Mouse (Mus musculus): ENCODE measurements around the gene Ttc28. TPM values are rescaled to one million over a fixed set of nuclear protein-coding genes. Genes with fewer than 3 reads are reported as not detected.

The Ttc28 gene
- total RNA-seq, 4 experiments from 2014 or later = 9.6 to 13.2 (median 11.1) TPM

DNA sequence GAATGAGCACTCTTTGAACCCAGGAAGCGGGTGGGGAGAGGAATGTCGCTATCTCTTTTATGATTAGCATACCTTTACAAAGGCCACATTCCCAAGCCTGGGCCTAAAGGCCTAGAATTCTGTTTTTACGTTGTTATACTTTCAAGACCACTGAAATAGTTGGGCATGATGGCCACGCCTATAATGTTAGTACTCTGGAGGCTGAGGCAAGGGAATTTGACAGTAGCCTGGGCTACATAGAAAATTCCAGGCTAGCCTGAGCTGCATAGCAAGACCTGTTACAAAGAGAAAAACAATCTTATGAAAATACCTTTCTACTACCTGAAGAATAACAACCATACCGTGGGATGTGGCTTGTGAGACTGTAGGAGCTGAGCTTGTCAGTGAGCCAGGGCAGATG lies 248.2 kb downstream of the Ttc28 start:
- no peak for DNase-seq (ENCODE audit: low spot score in 2 of 2)

DNA sequence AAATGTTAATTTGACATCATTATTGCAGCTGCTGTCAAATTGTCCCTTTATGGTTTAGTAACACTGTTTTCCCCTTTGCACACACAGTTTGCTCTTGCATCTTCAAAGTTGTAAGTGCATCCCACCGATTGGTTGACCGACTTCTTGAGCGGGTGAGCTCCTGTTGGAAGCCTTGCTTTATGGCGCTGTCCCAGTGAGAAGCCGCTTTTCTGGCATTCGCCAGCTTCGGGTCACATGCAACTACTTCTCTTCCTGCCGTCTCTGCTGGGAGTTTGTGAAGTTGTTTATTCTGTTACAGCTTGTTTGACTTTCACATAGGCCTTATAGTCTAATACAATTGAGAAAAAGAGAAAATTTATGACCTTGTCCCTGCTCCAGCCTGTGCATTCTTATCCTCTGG lies 250.5 kb downstream of the Ttc28 start:
- no peak for DNase-seq (ENCODE audit: low spot score in 2 of 2)

DNA sequence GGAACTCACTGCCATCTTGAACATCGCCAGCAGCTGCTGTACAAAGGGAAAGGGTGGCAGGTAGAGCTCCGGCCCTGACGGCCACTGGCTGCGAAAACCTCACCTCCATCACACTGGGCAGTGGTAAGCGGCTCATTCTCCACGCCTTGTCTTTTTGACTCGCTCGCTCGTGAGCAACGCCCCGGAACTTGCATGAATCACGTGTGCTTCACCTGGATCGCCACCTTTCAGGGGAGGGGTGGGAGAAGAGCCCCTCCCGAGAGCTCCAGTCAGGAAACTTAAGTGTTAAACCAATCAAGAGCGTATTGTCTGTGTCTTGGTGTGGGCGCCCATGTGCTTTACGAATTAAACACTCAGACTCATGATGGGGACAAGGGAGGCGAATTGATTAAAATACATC lies 252.0 kb downstream of the Ttc28 start:
- no peak for DNase-seq (ENCODE audit: low spot score in 2 of 2)

DNA sequence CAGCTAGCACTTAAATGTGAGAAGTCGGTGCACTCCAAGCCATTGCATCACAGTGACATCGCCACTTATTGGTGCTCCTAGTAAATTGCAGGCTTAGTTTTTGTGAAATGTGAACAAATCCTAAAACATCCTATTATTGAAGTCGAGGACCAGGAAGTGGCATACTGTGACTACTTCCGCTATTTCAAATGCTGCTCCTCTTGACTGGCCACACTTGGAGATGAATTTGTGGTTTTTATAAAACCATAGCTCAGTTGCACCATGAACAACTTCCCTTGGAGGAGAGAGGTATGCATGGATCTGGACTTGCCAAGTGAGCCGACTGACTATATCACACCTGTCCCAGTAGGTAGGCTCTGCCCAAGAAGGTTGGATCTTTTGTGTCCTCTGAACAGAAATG lies 253.5 kb downstream of the Ttc28 start:
- DNase-seq (ENCODE audit: low spot score in 2 of 2) = no peak

DNA sequence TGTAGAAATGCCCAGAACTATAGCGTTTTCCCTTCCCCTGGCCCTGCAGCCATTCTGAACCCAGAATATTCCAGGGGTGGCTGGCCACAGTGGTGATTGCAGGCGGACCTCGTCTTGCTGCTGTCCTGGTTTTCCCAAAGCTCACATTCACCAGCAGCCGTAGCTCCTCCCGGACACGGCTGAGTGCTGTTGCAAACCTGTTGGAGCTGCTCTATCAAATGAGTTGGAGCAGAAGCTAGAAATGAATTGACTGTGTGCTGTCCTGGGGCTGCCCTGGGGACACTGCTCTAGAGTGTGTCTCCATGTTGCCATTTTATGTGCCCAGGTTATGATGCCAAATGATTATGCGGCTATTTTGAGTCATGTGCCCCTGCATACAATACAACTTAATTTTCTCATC lies 254.2 kb downstream of the Ttc28 start:
- no peak for DNase-seq (ENCODE audit: low spot score in 2 of 2)

DNA sequence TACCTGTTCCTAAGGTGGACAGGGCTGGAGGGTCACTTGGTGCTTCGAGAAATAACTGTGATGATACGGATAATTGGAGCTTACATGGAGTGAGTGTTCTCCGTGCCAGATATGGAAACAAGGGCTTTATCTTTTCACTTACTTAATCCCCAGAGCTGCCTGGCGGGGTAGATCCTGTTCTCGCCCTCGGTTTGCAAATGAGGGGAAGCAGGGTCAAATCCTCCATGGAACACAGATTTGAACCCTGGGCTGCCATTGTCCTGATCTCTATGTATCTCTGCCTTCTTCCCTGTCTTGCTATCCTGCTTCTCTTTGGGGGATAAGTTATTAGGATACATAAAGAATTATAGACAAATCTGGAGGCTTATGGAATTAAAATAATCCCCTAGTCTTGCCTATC lies 257.7 kb downstream of the Ttc28 start:
- DNase-seq (ENCODE audit: low spot score in 2 of 2) = no peak

DNA sequence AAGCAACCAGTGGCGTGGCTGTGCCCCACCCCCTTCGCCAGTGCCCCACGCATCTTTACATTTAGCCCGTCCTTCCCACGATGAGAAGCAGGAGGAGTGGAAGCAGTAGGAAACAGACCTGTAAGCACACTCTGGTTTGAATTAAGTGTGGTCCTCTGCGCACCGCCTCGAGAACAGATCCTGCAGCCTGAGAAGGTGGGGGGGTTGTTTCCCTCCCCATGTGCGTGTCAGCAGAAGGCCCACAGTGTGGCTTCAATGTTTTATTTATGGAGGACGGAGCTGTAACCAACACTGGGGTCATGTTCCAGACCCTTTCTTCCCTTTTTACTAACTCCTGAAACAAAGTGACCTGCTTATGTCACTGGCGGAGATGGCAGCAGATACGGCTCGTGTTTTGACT lies 258.1 kb downstream of the Ttc28 start:
- DNase-seq (ENCODE audit: low spot score in 2 of 2) = no peak

DNA sequence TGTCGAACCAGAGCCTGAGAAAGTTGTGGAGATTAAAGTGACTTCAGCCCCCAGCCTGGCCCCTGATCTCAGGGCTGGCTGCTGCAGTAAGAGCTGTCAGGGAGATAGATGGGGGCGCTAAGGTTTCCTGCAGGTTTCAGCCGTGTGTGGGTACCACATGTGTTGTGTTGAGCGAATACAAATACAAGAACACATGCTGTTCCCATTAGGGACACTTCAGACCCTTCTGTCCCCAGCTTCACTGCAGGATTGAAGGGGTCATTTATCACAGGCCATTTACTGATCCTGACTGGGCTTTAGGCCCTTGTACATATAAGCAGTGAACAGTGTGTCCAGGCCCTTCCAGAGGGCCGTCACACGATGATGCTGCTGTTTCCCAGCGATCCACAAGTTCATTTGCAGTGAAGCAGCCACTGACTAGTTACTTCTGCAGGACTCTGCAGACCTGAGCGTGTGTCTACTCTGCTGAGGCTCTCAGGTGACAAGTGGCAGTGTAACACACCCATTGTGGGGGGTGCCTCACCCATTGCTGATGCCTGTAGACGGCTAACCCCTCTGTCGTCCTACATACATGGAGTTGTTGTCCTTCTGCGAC lies 258.7 kb downstream of the Ttc28 start:
- DNase-seq (ENCODE audit: low spot score in 2 of 2) = no peak

DNA sequence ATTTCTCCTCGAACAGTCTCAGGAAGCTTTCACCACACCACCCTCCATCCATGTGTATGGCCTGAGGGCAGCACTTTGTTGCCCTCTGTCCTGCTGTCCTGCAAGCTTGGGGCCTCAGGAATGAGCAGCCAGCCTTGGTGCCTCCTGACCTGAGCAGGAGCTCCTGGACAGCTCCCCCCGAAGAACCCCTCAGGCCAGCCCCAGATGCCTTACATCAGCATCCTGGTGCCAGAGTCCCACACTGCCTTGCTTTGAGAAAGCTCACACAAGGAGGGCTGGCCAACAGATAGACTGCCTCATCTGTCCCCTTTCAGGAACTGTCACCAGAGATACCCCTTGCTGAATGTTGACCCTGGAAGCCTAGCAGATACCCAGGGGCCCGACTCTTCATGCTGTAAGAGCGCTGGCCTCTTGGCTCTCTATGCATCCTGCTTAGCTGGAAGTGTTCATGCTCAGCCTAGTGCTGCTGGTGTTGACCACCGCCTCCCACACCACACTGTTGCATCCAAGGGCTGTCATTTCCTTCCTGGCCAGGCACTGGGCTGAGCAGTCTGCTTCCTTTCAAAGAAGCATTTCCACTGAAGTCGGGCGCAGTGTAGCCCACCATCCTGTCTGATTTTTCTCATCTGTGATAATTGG lies 259.4 kb downstream of the Ttc28 start:
- no peak for DNase-seq (ENCODE audit: low spot score in 2 of 2)

DNA sequence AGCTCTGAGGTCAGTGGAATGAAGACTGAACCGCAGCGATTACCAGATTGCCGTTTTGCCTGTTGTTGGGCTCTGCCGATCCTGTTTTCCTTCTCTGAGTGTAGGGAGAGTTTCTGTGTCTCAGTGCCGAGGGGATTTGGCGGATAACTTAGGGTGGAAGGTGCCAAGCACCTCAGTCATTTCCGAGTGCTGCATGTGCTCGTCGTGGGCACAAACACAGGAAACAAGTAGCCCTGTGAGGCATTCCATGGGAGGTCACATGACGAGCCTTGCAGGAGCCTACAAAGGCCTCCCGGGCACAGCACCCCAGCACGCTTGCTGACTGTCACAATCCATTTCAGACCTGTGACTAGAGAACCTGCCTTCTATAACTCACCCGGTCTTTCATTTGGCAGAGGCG lies 260.0 kb downstream of the Ttc28 start:
- no peak for DNase-seq (ENCODE audit: low spot score in 2 of 2)

DNA sequence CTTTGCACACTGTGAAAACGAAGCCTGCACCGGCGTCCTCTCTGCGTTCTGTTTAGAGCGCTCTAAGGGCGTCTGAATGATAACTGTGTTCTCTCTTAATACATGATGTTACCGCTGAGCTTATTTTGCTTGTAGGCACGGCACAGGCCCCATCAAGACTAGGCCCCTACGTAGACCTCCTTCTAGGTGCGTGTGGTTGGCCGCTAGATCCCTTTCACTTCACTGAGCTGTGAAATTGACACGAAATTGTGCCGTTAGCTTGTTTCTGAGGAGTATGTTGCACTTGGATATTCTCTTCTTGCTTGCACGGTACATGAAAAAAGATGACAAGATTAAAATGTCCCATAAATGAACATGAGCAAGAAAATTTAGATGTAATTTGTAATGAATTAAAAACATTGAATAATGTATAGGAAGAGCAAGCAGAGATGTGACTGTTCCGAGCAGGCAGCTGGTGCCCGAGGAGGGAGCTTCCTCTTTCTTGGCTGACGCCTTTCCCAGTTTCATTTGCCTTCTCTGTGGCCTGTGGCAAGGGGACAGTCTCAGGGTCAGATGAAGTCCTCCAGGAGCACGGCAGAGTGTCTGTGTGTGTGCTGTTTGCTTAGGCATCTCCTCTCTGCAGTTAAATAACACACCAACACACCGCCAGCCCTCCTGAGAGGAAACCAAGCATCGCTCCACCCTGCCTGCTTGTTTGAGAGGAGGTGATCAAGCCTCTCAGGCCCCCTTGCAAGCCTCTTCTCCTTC lies 261.7 kb downstream of the Ttc28 start:
- no peak for DNase-seq (ENCODE audit: low spot score in 2 of 2)

DNA sequence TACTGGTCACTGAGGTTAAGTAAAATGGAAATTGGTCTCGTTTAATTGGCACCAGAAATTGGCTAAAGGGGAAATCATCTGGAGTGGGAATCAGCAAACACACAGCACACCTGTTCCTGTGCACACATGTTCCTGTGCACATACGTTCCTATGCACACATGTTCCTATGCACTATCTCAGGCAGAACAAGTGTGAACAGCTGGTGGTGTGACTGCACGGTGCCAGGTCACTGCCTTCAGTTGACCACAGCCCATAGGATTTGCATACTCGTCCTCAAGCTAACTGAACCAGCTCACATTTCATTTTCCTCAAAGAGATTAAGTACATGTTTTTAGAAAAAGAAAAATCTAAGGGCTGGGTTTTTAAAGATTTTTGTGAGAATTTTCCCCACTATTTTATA lies 263.2 kb downstream of the Ttc28 start:
- no peak for DNase-seq (ENCODE audit: low spot score in 2 of 2)

DNA sequence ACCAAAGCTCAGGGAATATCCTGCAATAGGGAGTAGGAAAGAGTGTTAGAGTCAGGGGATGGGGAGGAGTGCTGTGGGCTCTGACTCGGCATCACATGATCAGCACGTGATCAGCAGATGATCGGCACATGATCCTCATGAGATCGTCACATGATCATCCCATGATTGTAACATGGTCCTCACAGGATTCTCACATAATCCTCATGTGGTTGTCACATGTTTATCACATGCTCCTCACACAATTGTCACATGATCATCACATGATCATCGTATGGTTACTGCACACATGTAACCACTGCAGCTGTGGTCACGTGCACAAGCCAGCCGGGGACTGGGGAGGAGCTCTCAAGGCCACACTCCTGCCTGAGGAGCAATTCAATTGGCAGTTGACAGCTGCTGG lies 264.8 kb downstream of the Ttc28 start:
- no peak for DNase-seq (ENCODE audit: low spot score in 2 of 2)

DNA sequence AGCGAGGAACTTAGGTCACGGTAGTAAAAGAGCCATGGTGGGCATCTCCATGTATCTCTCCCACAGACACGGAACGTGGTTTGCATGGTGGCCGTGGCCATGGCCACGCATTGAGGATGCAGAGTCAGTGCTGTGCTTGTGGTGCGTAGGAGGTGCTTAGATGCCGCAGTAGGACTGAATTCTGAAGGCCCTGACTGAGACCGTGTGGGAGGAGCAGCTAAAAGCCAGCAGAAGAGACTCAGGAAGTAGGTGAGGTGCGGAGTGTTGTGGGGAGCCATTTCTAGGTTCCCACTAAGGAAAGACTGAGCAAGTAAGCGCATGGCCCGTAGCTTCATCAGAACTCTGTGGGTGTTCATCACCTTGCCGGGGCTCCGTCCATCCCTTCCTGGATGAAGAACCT lies 271.0 kb downstream of the Ttc28 start:
- DNase-seq (ENCODE audit: low spot score in 2 of 2) = peak in 1 of 2 experiments; percentile 65

DNA sequence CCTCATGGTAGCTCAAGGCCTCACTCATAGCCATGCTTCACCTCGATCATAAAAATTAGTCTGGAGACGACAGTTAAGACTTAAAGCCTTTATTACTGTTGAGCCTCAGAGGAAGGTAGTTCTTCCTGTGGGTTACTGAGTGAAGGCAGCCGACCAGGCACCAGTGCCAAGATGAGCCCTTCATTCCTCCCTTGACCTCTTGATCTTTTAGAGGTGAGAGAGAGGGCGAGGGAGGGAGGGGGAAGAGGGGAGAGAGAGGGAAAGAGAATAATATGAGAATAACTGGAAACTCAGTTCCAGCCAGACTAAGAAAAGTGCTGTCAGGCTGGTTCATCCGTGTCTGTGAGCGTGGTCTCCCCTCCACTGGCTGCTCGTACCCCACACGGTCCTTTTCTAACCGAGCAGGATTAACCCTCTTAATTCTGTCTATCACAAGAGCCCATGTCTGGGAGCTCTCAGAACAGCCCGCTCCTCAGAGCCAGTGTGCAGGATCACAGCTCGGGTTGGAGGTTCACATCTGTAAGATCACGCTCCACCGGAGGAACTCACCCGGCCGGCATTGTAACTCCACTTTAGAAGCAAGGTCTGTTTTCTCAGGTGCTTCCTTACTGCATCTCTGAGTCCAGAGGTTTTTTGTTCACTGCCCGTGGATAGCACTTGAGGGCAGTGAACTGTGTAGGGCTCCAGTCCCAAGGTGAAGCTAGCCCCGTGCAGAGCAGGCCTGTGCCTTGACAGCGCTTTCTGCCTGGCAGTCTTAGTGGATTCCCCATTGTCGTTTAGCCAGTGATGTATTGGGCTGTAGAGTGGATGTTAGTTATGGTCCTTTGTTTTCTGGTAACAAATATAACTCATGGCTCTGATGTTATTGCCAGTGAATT lies 272.5 kb downstream of the Ttc28 start:
- DNase-seq (ENCODE audit: low spot score in 2 of 2) = no peak

DNA sequence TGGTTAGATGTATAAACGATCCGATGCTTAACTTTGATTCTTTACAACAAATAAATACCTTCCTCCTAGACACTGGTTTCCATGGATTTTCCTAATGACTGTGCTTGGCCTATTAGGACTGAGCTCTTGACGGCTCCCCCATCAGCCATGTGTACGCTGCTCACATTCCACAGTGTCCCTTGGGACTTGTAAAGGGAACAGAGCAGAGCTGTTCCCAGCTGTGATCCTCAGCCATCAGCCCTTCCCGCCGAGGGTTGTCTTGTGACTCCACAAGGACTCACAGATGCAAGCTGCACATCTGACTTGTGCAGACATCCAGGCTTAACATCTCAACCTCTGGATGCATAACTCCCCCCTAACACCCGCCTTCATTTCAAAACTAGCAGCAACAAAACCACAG lies 275.0 kb downstream of the Ttc28 start:
- no peak for DNase-seq (ENCODE audit: low spot score in 2 of 2)

DNA sequence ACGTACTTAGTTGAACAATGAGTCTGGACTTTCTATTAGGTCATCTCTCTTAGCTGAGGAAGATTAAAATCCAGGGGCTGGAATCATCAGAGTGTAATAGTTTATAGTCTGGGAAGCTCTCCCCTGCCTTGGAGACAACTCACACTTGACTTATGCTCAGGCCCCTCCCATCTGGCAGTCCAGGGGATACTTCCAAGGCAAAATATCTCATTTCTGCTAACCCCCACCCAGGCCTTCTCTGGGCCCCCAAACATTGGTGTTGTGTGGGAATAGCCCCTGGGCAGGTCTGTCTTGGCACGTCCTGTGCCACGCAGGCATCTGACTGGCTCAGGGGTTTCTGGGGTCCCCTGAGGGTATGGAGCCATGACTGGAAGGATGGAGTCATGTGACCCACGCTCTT lies 275.7 kb downstream of the Ttc28 start:
- no peak for DNase-seq (ENCODE audit: low spot score in 2 of 2)

DNA sequence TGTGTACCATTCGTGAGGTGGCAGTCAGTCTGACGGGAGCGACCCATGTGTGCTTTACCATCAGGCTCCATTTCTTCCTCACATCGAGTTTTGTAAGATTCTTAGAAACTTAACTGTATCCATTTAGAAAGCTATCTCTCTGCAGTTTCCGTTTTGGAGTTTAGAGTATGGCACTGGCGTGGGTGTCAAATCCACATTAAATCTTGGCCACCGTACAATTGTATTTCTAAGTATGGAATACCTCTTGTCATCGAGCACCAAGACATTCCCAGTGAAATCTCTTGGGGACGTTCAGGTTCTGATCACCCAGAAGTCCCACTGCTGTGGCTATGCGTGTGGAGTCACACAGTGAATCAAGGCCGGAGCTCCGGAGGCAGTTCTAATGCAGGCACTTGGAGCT lies 276.3 kb downstream of the Ttc28 start:
- no peak for DNase-seq (ENCODE audit: low spot score in 2 of 2)

DNA sequence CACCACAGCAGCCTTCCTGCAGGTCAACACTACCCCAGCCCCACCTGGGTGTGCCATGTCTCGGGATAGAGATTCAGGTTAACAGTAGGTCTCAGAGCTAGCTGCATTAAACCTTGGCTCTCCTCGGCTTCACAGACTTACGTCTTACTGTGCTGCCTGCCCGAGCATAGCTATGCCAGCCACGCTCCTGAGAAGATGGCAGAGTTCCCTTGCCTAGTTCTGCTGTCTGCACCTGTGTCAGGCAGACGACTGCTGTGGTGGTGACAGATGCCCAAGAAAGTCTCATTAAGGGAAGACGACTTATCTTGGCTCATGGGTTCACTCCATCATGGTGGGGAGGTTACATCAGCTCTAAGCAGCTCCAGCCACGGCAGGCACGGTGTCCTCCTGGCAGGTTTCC lies 278.7 kb downstream of the Ttc28 start:
- DNase-seq (ENCODE audit: low spot score in 2 of 2) = no peak

DNA sequence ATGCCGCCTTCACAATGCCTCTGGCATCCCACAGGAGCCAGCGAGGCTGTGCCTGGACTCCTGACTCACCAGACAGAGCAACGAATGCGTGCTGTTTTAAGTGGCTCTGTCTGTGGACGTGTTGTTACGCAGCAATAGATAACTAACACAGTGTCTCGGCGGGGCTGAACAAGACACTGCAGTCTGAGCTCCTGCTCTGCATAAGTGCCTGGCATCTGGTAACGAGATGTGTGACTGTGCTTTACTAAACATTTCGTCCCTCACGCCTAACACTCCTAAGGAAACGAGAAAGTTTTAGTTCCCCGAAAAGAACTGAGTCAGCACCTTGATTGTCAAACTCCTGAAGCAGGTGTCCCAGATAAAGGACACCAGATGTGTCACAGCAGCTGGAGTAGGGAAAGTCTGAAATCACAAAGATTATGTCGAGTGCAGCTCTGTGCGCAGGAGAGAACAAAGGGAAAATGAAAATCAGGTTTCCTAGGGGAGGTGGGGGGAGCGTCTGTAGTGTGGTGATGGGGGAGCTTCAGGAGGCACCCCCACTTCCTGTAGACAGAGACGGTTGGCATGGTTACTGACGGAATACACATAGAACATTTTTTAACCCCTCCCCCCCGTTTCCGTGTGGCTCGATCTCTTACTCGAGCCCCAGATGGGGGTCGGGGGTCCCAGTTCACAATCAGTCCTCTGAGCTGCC lies 280.2 kb downstream of the Ttc28 start:
- no peak for DNase-seq (ENCODE audit: low spot score in 2 of 2)

DNA sequence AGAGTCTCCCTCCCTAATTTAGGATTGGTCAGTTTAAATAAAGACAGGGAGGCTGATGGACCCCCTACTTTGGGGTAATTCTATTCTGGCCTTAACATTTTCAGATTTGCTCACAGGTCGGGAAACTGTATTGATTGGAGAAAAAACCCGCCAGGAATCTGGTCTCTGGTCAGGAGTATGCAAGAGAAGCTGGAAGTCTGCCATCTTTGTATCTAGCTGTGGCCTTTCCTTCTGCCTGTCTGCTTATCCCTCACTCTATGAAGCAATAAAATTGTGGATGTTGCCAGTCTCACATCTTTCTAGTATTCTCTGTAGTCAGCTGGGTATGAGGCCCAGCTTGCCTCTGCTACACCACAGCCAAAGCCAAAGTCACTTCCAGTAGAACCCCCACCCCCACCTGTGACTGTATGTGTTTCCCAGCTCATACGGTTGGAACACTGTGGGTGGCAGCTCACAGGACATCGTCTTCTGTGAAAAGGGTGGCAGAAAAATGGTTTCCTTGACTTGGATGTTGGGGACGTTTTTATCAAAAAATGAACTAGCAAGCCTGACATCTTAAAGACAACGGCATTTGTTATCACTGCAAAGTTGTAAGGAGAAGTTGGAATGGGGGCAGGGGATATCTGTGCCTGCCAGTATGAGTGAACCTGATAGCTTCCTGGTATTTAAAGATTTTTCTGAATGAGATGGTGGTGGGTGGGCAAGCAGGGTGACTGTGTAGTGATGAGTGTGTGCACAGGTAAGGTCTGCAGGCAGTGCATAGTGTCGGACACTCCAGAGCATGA lies 281.7 kb downstream of the Ttc28 start:
- DNase-seq (ENCODE audit: low spot score in 2 of 2) = no peak

All from left cerebral cortex, adult 8-10 months (tissue).